Mouse (Mus musculus): ENCODE data around the gene Hist1h2bq.

DNA sequence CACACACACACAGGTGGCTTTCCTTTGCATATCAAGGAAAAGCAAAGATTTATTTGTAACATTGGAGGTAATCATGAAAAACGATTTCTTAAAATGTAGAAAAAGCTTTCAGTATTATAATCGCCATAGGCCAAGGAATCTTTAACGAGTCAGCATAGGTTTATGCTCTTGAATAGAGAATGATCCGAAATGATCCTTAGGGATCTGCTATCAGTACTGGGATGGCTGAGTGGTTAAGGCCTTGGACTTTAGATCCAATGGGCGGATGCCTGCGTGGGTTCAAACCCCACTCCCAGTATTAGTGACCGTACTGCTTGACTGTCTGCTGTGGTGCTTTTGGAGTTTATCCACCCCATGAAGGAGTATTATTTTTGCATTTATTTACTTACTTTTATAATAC lies 14.4 kb downstream of the Hist1h2bq start:
- no peak for TF ChIP-seq CTCF (IDR thresholded peaks at IDR 0.05; ENCODE audit: borderline replicate concordance, extremely low read depth, insufficient read depth, insufficient read length)
- TF ChIP-seq POLR2A (IDR thresholded peaks at IDR 0.05; ENCODE audit: borderline replicate concordance, extremely low read depth, insufficient read depth, insufficient read length, poor library complexity, severe bottlenecking), result no peak

Measured in brain, embryonic 14.5 days (tissue).